Mouse (Mus musculus) urinary bladder, postnatal 14 days (tissue): ENCODE data around the gene Mrpl30.

Source experiments
- DNase-seq: peaks from one replicate; pipeline ENCODE4 v3.0.0; 2021; ENCODE audit warnings: low spot score

Mrpl30 gene

GRCm38 (mm10) chr1:37890025-37890652 is at the start of gene Mrpl30, which contains the start of gene Mitd1:
Gene Mrpl30, plus strand, starts transcription at chr1:37890477.
Gene Mitd1, minus strand, starts transcription at chr1:37890411.
- DNase-seq, result peak; percentile 89

- DNase-seq, result no peak
These were observed 43.4 kb upstream of the Mrpl30 start for GRCm38 (mm10) chr1:37846878-37847277.

- DNase-seq, result no peak
These were observed 39.6 kb upstream of the Mrpl30 start for GRCm38 (mm10) chr1:37850696-37851095.

GRCm38 (mm10) chr1:37864511-37865400 is 25.5 kb upstream of the Mrpl30 start:
- peak; percentile 100 for DNase-seq

- DNase-seq, result no peak
These were observed 24.7 kb upstream of the Mrpl30 start for GRCm38 (mm10) chr1:37865401-37866215.

- DNase-seq, result no peak
These were observed 24.0 kb upstream of the Mrpl30 start, which contains the start of gene Tsga10 for GRCm38 (mm10) chr1:37866286-37866685. Gene Tsga10, minus strand, starts transcription at chr1:37866429.

GRCm38 (mm10) chr1:37867056-37867455 is 23.2 kb upstream of the Mrpl30 start:
- DNase-seq, result peak; percentile 45

- no peak for DNase-seq
These were observed 22.5 kb upstream of the Mrpl30 start for GRCm38 (mm10) chr1:37867684-37868322.

GRCm38 (mm10) chr1:37868640-37869039 is 21.6 kb upstream of the Mrpl30 start:
- DNase-seq, result no peak

GRCm38 (mm10) chr1:37869362-37869761 is 20.9 kb upstream of the Mrpl30 start:
- DNase-seq, result no peak

- peak; percentile 41 for DNase-seq
These were observed 18.6 kb upstream of the Mrpl30 start, which contains the start of gene Lipt1 for GRCm38 (mm10) chr1:37871704-37872103. Gene Lipt1, plus strand, starts transcription at chr1:37871738.

- DNase-seq, result peak; percentile 82
These were observed 17.9 kb upstream of the Mrpl30 start for GRCm38 (mm10) chr1:37872131-37873067.

- DNase-seq, result no peak
These were observed 17.1 kb upstream of the Mrpl30 start for GRCm38 (mm10) chr1:37873157-37873556.

GRCm38 (mm10) chr1:37877736-37878460 is 12.4 kb upstream of the Mrpl30 start:
- no peak for DNase-seq

GRCm38 (mm10) chr1:37883411-37883810 is 6.9 kb upstream of the Mrpl30 start:
- DNase-seq, result no peak

GRCm38 (mm10) chr1:37884451-37884850 is 5.8 kb upstream of the Mrpl30 start:
- no peak for DNase-seq

- no peak for DNase-seq
These were observed 1.1 kb upstream of the Mrpl30 start for GRCm38 (mm10) chr1:37889206-37889605.

- DNase-seq, result no peak
These were observed 1.1 kb downstream of the Mrpl30 start for GRCm38 (mm10) chr1:37891400-37891799.

- DNase-seq, result no peak
These were observed 4.3 kb downstream of the Mrpl30 start for GRCm38 (mm10) chr1:37894606-37895005.

- DNase-seq, result no peak
These were observed 9.5 kb downstream of the Mrpl30 start for GRCm38 (mm10) chr1:37899816-37900215.
